Mouse (Mus musculus): ENCODE measurements around the gene Zfp951. TPM values are rescaled to one million over a fixed set of nuclear protein-coding genes. Genes with fewer than 3 reads are reported as not detected.
"Not testable (repeated sequence)": the region's sequence is repeated elsewhere in the genome, so short reads cannot be mapped to it uniquely, and the experiment has no call there.

Zfp951 gene
- 1.2 and 4.6 TPM in 2 replicates for polyA plus RNA-seq (2011; ENCODE audit: insufficient read depth, insufficient read length, low replicate concordance, missing spikeins)

DNA sequence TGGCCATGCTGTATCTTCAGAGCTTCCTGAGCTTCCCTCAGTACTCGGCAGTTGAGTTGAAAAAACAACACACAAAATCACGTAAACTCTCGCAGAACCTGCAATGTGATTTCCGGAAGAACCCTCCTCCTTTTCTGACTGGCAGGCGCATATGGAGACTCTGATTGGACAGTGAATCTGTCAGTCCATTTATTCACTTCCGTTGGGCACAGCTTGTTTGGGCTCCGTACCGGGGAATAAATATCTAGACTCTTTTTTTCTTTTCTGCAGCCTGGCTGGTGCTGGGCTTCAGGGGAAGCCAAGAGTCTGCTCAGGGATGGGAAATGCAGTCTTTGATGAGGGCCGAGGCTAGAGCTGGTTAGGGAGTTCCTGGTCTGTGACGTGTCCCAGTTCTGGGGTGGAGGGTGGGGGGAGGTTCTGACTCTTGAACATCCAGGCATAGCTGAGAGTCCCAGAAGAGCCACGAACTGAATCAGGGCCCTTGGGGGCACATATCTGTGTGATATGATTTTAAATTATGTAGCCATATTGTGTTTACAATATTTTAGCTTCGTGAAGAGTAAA lies at the start of gene Zfp951:
TSS of gene Zfp951 (minus strand) at position 109 of the 564 bp plus-strand sequence.
- 48% methylated on average over 11 of the region's 12 CpGs for WGBS
- Histone ChIP-seq H3K27ac (ENCODE audit: control insufficient read depth, insufficient read depth, low read depth, low read length, poor library complexity) (0 out of 2 replicates have a peak within 1 kb of the TSS, but pooled peaks have one; percentile 21), H3K4me3 (replicated peaks; ENCODE audit: control insufficient read depth, low read depth, low read length) (peak within 1 kb of the TSS; percentile 54)
- H3K4me1 ChIP-seq (ENCODE audit: control insufficient read depth, insufficient read depth, low read length) = not testable (repeated sequence)

DNA sequence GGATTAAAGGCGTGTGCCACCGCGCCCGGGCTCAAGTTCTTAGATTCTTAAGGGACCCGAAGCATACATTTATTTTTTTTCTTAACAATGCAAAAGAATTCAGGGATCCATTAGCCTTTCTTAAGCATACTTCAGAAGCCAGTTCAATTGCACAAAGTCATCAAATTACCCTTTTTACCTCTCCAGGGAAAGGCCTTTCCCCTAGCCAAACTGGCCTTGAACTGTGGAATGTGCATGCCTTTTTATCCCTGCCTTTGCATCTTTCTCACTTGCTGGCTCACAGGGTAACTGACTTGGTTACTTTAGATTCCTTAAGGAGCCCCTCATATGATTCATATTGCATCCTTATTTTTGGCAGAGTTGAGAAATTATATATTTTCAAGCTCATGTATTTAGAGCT lies 46.7 kb upstream of the Zfp951 start:
- WGBS = 86% methylated on average over 5 of the region's 5 CpGs
- not testable (repeated sequence) for H3K27ac ChIP-seq (ENCODE audit: control insufficient read depth, insufficient read depth, low read depth, low read length, poor library complexity); H3K4me3 ChIP-seq (replicated peaks; ENCODE audit: control insufficient read depth, low read depth, low read length); H3K4me1 ChIP-seq (ENCODE audit: control insufficient read depth, insufficient read depth, low read length)

DNA sequence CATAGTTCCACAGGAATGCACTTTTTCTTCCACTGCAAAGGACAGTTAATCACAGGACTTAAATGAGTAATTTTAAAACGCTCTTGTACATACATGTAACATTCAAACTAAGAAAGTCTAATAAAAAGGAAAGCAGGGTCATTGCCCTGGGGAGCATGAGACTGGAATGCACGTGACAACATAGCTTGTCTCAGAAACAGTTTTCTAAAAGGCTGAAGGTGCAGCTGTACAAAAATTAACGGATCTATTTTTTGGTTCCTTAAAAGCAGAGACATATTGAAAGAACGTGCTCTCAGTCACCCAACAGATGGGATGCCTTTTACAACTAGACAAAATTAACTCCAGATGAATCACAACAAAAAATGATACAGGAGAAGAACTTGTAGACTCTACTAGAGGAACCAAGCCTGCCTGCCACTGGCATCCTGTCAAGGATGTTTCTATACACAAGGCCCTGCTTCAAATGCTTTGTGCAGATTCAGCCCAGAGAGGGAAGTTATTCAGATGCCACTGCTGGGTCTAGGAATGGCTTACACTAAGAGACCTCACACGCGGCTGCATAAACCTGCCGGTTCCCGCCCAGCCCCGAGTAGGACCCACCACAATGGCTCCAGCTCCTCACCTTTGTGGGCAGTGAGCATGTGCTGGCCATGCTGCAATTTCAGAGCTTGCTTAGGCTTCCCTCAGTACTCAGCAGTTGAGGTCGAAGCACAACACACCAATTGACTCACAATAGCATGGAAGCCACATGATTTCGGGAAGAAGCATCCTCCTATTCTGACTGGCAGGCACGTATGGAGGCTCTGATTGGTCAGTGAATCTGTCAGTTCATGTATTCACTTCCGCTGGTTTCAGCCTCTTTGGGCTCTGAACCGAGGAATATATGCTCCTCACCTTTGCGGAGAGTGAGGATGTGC lies 567 bp downstream of the Zfp951 start:
- peak overlapping the region; percentile 54 for H3K4me3 ChIP-seq (replicated peaks; ENCODE audit: control insufficient read depth, low read depth, low read length)
- 0 out of 2 replicates have a peak overlapping the region, but pooled peaks have one; percentile 21 for H3K27ac ChIP-seq (ENCODE audit: control insufficient read depth, insufficient read depth, low read depth, low read length, poor library complexity)
- 46% methylated on average over 10 of the region's 15 CpGs for WGBS
- H3K4me1 ChIP-seq (ENCODE audit: control insufficient read depth, insufficient read depth, low read length) = not testable (repeated sequence)

DNA sequence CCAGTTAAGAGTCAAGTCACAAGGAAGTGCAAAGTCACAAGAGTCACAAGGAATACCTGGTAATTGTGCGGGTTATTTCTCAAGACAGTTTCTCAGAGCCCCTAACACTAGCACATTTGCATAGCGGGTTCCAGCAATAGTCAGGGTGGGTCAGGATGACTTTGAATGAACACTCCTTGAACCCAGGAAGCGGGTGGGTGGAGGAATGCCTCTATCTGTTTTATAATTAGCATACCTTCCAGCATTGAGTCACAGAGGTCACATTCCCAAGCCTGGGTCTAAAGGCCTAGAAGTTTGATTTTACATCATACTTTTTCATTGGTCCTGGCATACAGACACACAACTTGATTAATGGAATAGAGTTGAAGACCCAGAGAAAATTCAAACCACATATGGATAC lies 5.3 kb downstream of the Zfp951 start:
- not testable (repeated sequence) for H3K4me3 ChIP-seq (replicated peaks; ENCODE audit: control insufficient read depth, low read depth, low read length); H3K27ac ChIP-seq (ENCODE audit: control insufficient read depth, insufficient read depth, low read depth, low read length, poor library complexity); H3K4me1 ChIP-seq (ENCODE audit: control insufficient read depth, insufficient read depth, low read length)
- WGBS = 79% methylated on average over 3 of the region's 3 CpGs

DNA sequence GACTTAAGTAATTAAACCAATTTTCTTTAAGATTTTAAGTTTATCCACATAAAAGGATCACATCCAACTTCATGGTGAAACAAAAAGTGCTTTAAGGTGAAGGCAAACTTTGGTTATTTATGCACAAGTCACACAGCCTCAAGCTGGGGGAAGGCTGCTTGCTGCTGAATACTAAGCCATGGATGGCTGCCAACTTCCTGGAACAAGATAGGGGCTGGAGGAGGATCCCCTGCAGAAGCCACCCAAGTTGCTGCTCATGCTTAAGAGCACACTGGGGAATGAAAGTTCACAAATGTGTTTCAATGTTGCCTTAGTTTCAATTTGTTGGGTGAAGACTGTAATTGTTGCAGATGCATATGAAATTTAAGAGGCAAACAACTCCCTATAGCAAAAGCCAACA lies 26.5 kb downstream of the Zfp951 start:
- TF ChIP-seq CTCF (IDR thresholded peaks at IDR 0.05; ENCODE audit: control insufficient read depth, insufficient read depth, low read length) (no peak), POLR2A (IDR thresholded peaks at IDR 0.05; ENCODE audit: borderline replicate concordance, control insufficient read depth, low read depth, low read length) (no peak)
- Histone ChIP-seq H3K4me3 (replicated peaks; ENCODE audit: control insufficient read depth, low read depth, low read length) (no peak overlapping the region), H3K4me1 (ENCODE audit: control insufficient read depth, insufficient read depth, low read length) (no peaks in the 10 kb centered on the region), H3K27ac (ENCODE audit: control insufficient read depth, insufficient read depth, low read depth, low read length, poor library complexity) (no peak overlapping the region)

DNA sequence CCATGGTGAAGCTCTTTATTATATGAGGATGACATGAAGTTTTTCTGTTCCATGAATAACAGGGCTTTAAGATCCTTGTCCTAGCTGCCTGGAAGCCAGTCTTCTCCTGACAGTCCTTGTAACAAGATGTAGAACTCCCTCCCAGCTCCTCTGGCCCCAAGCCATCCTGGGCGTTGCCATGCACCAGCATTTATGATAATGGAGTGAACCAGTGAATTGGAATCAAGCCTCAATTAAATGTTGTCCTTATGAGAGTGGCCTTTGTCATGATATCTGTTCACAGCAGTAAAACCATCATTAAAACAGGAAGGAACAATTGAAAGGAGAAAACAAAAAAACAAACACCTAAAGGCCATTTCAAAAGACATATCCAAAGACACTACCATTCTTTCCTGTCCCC lies 30.3 kb downstream of the Zfp951 start:
- 57% methylated on average over 1 of the region's 1 CpGs for WGBS
- H3K27ac ChIP-seq (ENCODE audit: control insufficient read depth, insufficient read depth, low read depth, low read length, poor library complexity) = no peak overlapping the region
- no peaks in the 10 kb centered on the region for H3K4me1 ChIP-seq (ENCODE audit: control insufficient read depth, insufficient read depth, low read length)
- no peak overlapping the region for H3K4me3 ChIP-seq (replicated peaks; ENCODE audit: control insufficient read depth, low read depth, low read length)
- no peak for TF ChIP-seq CTCF (IDR thresholded peaks at IDR 0.05; ENCODE audit: control insufficient read depth, insufficient read depth, low read length)
- TF ChIP-seq POLR2A (IDR thresholded peaks at IDR 0.05; ENCODE audit: borderline replicate concordance, control insufficient read depth, low read depth, low read length) = no peak

DNA sequence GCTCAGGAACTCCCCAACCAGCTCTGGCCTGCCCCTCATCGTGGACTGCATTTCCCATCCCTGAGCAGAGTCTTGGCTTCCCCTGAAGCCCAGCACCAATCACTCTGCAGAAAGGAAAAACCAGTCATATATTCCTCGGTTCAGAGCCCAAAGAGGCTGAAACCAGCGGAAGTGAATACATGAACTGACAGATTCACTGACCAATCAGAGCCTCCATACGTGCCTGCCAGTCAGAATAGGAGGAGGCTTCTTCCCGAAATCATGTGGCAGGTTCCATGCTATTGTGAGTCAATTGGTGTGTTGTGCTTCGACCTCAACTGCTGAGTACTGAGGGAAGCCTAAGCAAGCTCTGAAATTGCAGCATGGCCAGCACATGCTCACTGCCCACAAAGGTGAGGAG lies 89.7 kb downstream of the Zfp951 start:
- H3K4me1 ChIP-seq (ENCODE audit: control insufficient read depth, insufficient read depth, low read length); H3K4me3 ChIP-seq (replicated peaks; ENCODE audit: control insufficient read depth, low read depth, low read length); H3K27ac ChIP-seq (ENCODE audit: control insufficient read depth, insufficient read depth, low read depth, low read length, poor library complexity): not testable (repeated sequence)
- WGBS = 62% methylated on average over 6 of the region's 6 CpGs

Other genes with a start within 250 kb of the Zfp951 start
- gene Abcg3, start 122.6 kb upstream of the Zfp951 start, polyA plus RNA-seq (2011; ENCODE audit: insufficient read depth, insufficient read length, low replicate concordance, missing spikeins) = 3.8 and 6.8 TPM in 2 replicates

All from bone marrow, adult 2 months (tissue).